Mouse (Mus musculus) cortical plate, adult 2 months (tissue): ENCODE data around the gene Tsg101.

Source experiments
- CTCF ChIP-seq: fragments of 200-500 bp; IDR thresholded peaks from 2 replicates; pipeline ENCODE4 v1.5.1; 2011; ENCODE audit warnings: mild to moderate bottlenecking, control low read depth, low read length; ENCODE audit not compliant: insufficient read depth; ENCODE audit errors: extremely low read depth
- POLR2A ChIP-seq: fragments of 200-500 bp; IDR thresholded peaks from 2 replicates; pipeline ENCODE4 v1.6.1; 2011; ENCODE audit warnings: mild to moderate bottlenecking, low read length, control low read depth; ENCODE audit not compliant: insufficient read depth; ENCODE audit errors: extremely low read depth

- TF ChIP-seq POLR2A: no peak
- no peak for TF ChIP-seq CTCF
Observed at GRCm38 (mm10) chr7:46839446-46839845, 80.3 kb downstream of the Tsg101 start.
